Mouse (Mus musculus) olfactory bulb, adult 2 months (tissue): Measurements from ENCODE around the gene Arhgap35.

Experiments
- CTCF ChIP-seq: fragments of 200-500 bp; IDR thresholded peaks from 2 replicates; pipeline ENCODE4 v1.5.1; 2012; ENCODE audit warnings: low read depth, mild to moderate bottlenecking, low read length, moderate library complexity; ENCODE audit not compliant: insufficient read depth
- POLR2A ChIP-seq: fragments of 200-500 bp; IDR thresholded peaks from 2 replicates; pipeline ENCODE4 v1.6.1; 2012; ENCODE audit warnings: mild to moderate bottlenecking, low read depth, low read length, moderate library complexity; ENCODE audit not compliant: insufficient read depth

- no peak for TF ChIP-seq CTCF
- no peak for TF ChIP-seq POLR2A
Observed at GRCm38 (mm10) chr7:16461151-16461550, 153.6 kb downstream of the Arhgap35 start.
